Mouse (Mus musculus) testis, adult 2 months (tissue): ENCODE data around the gene Gpt2. TPM values are rescaled to one million over a fixed set of nuclear protein-coding genes. Genes with fewer than 3 reads are reported as not detected.

ENCODE experiments used
- H3K27ac ChIP-seq: fragments of 200-500 bp; 2 replicates; pipeline ENCODE4 v1.5.1; 2012; ENCODE audit warnings: low read depth, low read length; ENCODE audit not compliant: control insufficient read depth, insufficient read depth
- H3K27me3 ChIP-seq: fragments of 200-500 bp; 2 replicates; pipeline ENCODE4 v1.6.1; 2012; ENCODE audit warnings: mild to moderate bottlenecking, low read length, moderate library complexity; ENCODE audit not compliant: control insufficient read depth, insufficient read depth
- H3K36me3 ChIP-seq: fragments of 200-500 bp; 2 replicates; pipeline ENCODE4 v1.6.1; 2012; ENCODE audit warnings: mild to moderate bottlenecking, low read length; ENCODE audit not compliant: control insufficient read depth, insufficient read depth
- H3K4me1 ChIP-seq: fragments of 200-500 bp; 2 replicates; pipeline ENCODE4 v1.6.1; 2012; ENCODE audit warnings: low read length; ENCODE audit not compliant: control insufficient read depth, insufficient read depth
- H3K4me3 ChIP-seq: fragments of 200-500 bp; 2 replicates; pipeline ENCODE4 v1.5.1; 2012; ENCODE audit warnings: low read depth, mild to moderate bottlenecking, low read length, moderate library complexity, mixed read lengths; ENCODE audit not compliant: control insufficient read depth
- CTCF ChIP-seq: fragments of 200-500 bp; IDR thresholded peaks from 2 replicates; pipeline ENCODE4 v1.5.1; 2012; ENCODE audit warnings: low read depth, mild to moderate bottlenecking, inconsistent platforms, low read length, moderate library complexity; ENCODE audit not compliant: control insufficient read depth, insufficient read depth, insufficient replicate concordance
- POLR2A ChIP-seq: fragments of 200-500 bp; IDR thresholded peaks from 2 replicates; pipeline ENCODE4 v1.6.1; 2012; ENCODE audit warnings: low read depth, mild to moderate bottlenecking, inconsistent platforms, low read length, moderate library complexity; ENCODE audit not compliant: control insufficient read depth
- polyA plus RNA-seq: library from polyadenylated mRNA; depleted of rRNA; stranded (reverse); fragments of >200 nt; gene quantifications from 2 replicates; pipeline ENCODE4 v1.2.3, GENCODE M21; 2012

The Gpt2 gene
- polyA plus RNA-seq, 1 experiment, result 15.6 TPM

- H3K27me3 ChIP-seq, result no peaks in the 10 kb centered on the region
- TF ChIP-seq POLR2A, result no peak
- H3K36me3 ChIP-seq, result no peaks in the 10 kb centered on the region
- no peaks in the 10 kb centered on the region for H3K4me1 ChIP-seq
- no peak overlapping the region for H3K27ac ChIP-seq
- H3K4me3 ChIP-seq, result no peak overlapping the region
These were observed 20.9 kb downstream of the Gpt2 start for GRCm38 (mm10) chr8:85513283-85513682.

- TF ChIP-seq POLR2A (no peak), CTCF (no peak)
- Histone ChIP-seq H3K4me3 (no peak overlapping the region), H3K36me3 (no peaks in the 10 kb centered on the region), H3K27ac (no peak overlapping the region), H3K4me1 (no peaks in the 10 kb centered on the region), H3K27me3 (no peaks in the 10 kb centered on the region)
These were observed 23.0 kb downstream of the Gpt2 start for GRCm38 (mm10) chr8:85515391-85515790.

- no peaks in the 10 kb centered on the region for H3K4me1 ChIP-seq
- H3K36me3 ChIP-seq, result no peaks in the 10 kb centered on the region
- H3K27me3 ChIP-seq, result no peaks in the 10 kb centered on the region
- TF ChIP-seq POLR2A (no peak), CTCF (no peak)
- no peak overlapping the region for H3K4me3 ChIP-seq
- H3K27ac ChIP-seq, result no peak overlapping the region
These were observed 25.0 kb downstream of the Gpt2 start for GRCm38 (mm10) chr8:85517336-85517735.

GRCm38 (mm10) chr8:85517956-85518355 is 25.6 kb downstream of the Gpt2 start:
- Histone ChIP-seq H3K27ac (no peak overlapping the region), H3K4me3 (no peak overlapping the region), H3K27me3 (no peaks in the 10 kb centered on the region), H3K4me1 (no peaks in the 10 kb centered on the region), H3K36me3 (no peaks in the 10 kb centered on the region)
- no peak for TF ChIP-seq CTCF
- TF ChIP-seq POLR2A, result no peak

GRCm38 (mm10) chr8:85520586-85520985 is 28.2 kb downstream of the Gpt2 start:
- Histone ChIP-seq H3K4me1 (no peaks in the 10 kb centered on the region), H3K36me3 (no peaks in the 10 kb centered on the region), H3K27me3 (no peaks in the 10 kb centered on the region), H3K27ac (no peak overlapping the region), H3K4me3 (no peak overlapping the region)
- TF ChIP-seq POLR2A (no peak), CTCF (no peak)

- Histone ChIP-seq H3K36me3 (no peaks in the 10 kb centered on the region), H3K27ac (no peak overlapping the region)
These were observed 29.0 kb downstream of the Gpt2 start for GRCm38 (mm10) chr8:85521332-85521731.

GRCm38 (mm10) chr8:85524086-85524485 is 31.7 kb downstream of the Gpt2 start:
- no peak overlapping the region for H3K4me3 ChIP-seq
- TF ChIP-seq POLR2A (no peak), CTCF (no peak)
- no peak overlapping the region for H3K27ac ChIP-seq
- no peaks in the 10 kb centered on the region for H3K27me3 ChIP-seq
- H3K4me1 ChIP-seq, result peaks cover 4% of the 10 kb centered on the region
- no peaks in the 10 kb centered on the region for H3K36me3 ChIP-seq

More at GRCm38 (mm10) chr8:85521332-85521731, 29.0 kb downstream of the Gpt2 start:
- H3K4me3 ChIP-seq, result no peak overlapping the region
- H3K4me1 ChIP-seq, result peaks cover 1% of the 10 kb centered on the region
- TF ChIP-seq POLR2A (no peak), CTCF (no peak)
- no peaks in the 10 kb centered on the region for H3K27me3 ChIP-seq

- TF ChIP-seq CTCF, result peak; percentile 75
- TF ChIP-seq POLR2A, result no peak
- no peaks in the 10 kb centered on the region for H3K36me3 ChIP-seq
- no peak overlapping the region for H3K27ac ChIP-seq
These were observed 33.7 kb downstream of the Gpt2 start for GRCm38 (mm10) chr8:85526105-85526504.

More at GRCm38 (mm10) chr8:85526105-85526504, 33.7 kb downstream of the Gpt2 start:
- Histone ChIP-seq H3K4me1 (peaks cover 4% of the 10 kb centered on the region), H3K4me3 (no peak overlapping the region), H3K27me3 (no peaks in the 10 kb centered on the region)
